Mouse (Mus musculus) kidney, postnatal 0 days (tissue): ENCODE results near the gene Mpg. TPM values are rescaled to one million over a fixed set of nuclear protein-coding genes. Genes with fewer than 3 reads are reported as not detected.

Source experiments
- ATAC-seq: fragments of 200-750 bp; cut with Nextera tagmentation; replicated peaks from 2 replicates; pipeline ENCODE4 v1.8.0; 2017; ENCODE audit warnings: low read depth, moderate number of reproducible peaks, moderate TSS enrichment, moderate library complexity; ENCODE audit not compliant: low FRiP score
- DNase-seq: peaks from one replicate; pipeline ENCODE4 v3.0.0-alpha.2; 2016; ENCODE audit warnings: low spot score
- H3K27ac ChIP-seq: fragments of 300-500 bp; sonication (generic); 2 replicates; pipeline ENCODE4 v1.5.1; 2014; ENCODE audit warnings: mild to moderate bottlenecking
- H3K27me3 ChIP-seq: fragments of 300-500 bp; sonication (generic); 2 replicates; pipeline ENCODE4 v1.6.1; 2014; ENCODE audit warnings: low read length, mixed read lengths; ENCODE audit not compliant: insufficient read depth
- H3K36me3 ChIP-seq: fragments of 300-500 bp; sonication (generic); 2 replicates; pipeline ENCODE4 v1.6.1; 2014; ENCODE audit warnings: low read length, mixed read lengths; ENCODE audit not compliant: insufficient read depth
- H3K4me1 ChIP-seq: fragments of 300-500 bp; sonication (generic); replicated peaks from 2 replicates; pipeline ENCODE4 v1.6.1; 2014; ENCODE audit warnings: antibody characterized with exemption, low read length, mixed read lengths; ENCODE audit not compliant: insufficient read depth
- H3K4me2 ChIP-seq: fragments of 300-500 bp; sonication (generic); 2 replicates; pipeline ENCODE4 v1.6.1; 2014; ENCODE audit warnings: mild to moderate bottlenecking, low read length, moderate library complexity, mixed read lengths
- H3K4me3 ChIP-seq: fragments of 300-500 bp; sonication (generic); replicated peaks from 2 replicates; pipeline ENCODE4 v1.5.1; 2014; ENCODE audit warnings: low read depth, low read length
- H3K9ac ChIP-seq: fragments of 300-500 bp; sonication (generic); 2 replicates; pipeline ENCODE4 v1.6.1; 2014; ENCODE audit warnings: low read depth, low read length
- H3K9me3 ChIP-seq: fragments of 300-500 bp; sonication (generic); replicated peaks from 2 replicates; pipeline ENCODE4 v1.6.1; 2016; ENCODE audit warnings: low read length, inconsistent platforms, mixed read lengths
- CTCF ChIP-seq: IDR thresholded peaks from 2 replicates; pipeline ENCODE4 v1.5.1; 2016; ENCODE audit warnings: antibody characterized with exemption, low read depth, mild to moderate bottlenecking, moderate library complexity
- WGBS: fragments of 180-500 bp; shearing (Covaris S2); extraction: QIAGEN DNeasy Blood & Tissue Kit; methylation state at CpG from one replicate; pipeline ENCODE4 v1.1.7; 2014; 5-methylcytosine and 5-hydroxymethylcytosine counted together
- polyA plus RNA-seq: library from polyadenylated mRNA; unstranded; fragments of >200 nt; fragmentation: Nextera tagmentation; extraction: Ambion mirVana; gene quantifications from 2 replicates; pipeline ENCODE4 v1.2.1, GENCODE M21; 2015

The Mpg gene
- polyA plus RNA-seq, 1 experiment from 2014 or later, result 33.0 TPM

- Histone ChIP-seq H3K27ac (no peak overlapping the region), H3K9me3 (no peaks in the 10 kb centered on the region), H3K4me2 (no peak overlapping the region), H3K36me3 (peaks cover 21% of the 10 kb centered on the region), H3K4me1 (peaks cover 12% of the 10 kb centered on the region), H3K4me3 (no peak overlapping the region), H3K27me3 (no peaks in the 10 kb centered on the region), H3K9ac (no peak overlapping the region)
- ATAC-seq (no peak), DNase-seq (no peak)
- no peak for TF ChIP-seq CTCF
Observed at GRCm38 (mm10) chr11:32241391-32241790, 15.1 kb downstream of the Mpg start.

GRCm38 (mm10) chr11:32242209-32242608, 15.9 kb downstream of the Mpg start:
- no peaks in the 10 kb centered on the region for H3K27me3 ChIP-seq
- 89% methylated on average over 3 of the region's 3 CpGs for WGBS
- no peak overlapping the region for H3K4me2 ChIP-seq
- DNase-seq (no peak), ATAC-seq (no peak)
- no peaks in the 10 kb centered on the region for H3K9me3 ChIP-seq
- H3K36me3 ChIP-seq, result peaks cover 21% of the 10 kb centered on the region
- peaks cover 12% of the 10 kb centered on the region for H3K4me1 ChIP-seq
- TF ChIP-seq CTCF, result no peak
- H3K9ac ChIP-seq, result no peak overlapping the region
- no peak overlapping the region for H3K4me3 ChIP-seq
- no peak overlapping the region for H3K27ac ChIP-seq

- ATAC-seq, result peak; percentile 52; the same call in 1 of the 2 replicates
- WGBS, result 35% methylated on average over 7 of the region's 7 CpGs
- Histone ChIP-seq H3K27ac (peak overlapping the region; percentile 77), H3K4me2 (0 out of 2 replicates have a peak overlapping the region, but pooled peaks have one; percentile 10), H3K9ac (no peak overlapping the region), H3K4me3 (no peak overlapping the region), H3K27me3 (no peaks in the 10 kb centered on the region), H3K4me1 (peaks cover 12% of the 10 kb centered on the region), H3K9me3 (no peaks in the 10 kb centered on the region), H3K36me3 (peaks cover 21% of the 10 kb centered on the region)
- peak; percentile 87 for DNase-seq
- TF ChIP-seq CTCF, result no peak
Observed at GRCm38 (mm10) chr11:32243205-32243955, 17.1 kb downstream of the Mpg start.

GRCm38 (mm10) chr11:32244064-32244463, 17.8 kb downstream of the Mpg start:
- Histone ChIP-seq H3K27me3 (no peaks in the 10 kb centered on the region), H3K4me3 (no peak overlapping the region), H3K4me2 (0 out of 2 replicates have a peak overlapping the region, but pooled peaks have one; percentile 10), H3K4me1 (peaks cover 12% of the 10 kb centered on the region), H3K36me3 (peaks cover 21% of the 10 kb centered on the region), H3K9ac (no peak overlapping the region), H3K9me3 (no peaks in the 10 kb centered on the region), H3K27ac (peak overlapping the region; percentile 77)
- no peak for ATAC-seq
- 70% methylated on average over 3 of the region's 3 CpGs for WGBS
- peak; percentile 38 for DNase-seq
- no peak for TF ChIP-seq CTCF

- Histone ChIP-seq H3K4me3 (no peak overlapping the region), H3K4me2 (no peak overlapping the region), H3K27me3 (no peaks in the 10 kb centered on the region), H3K4me1 (peaks cover 12% of the 10 kb centered on the region), H3K9me3 (no peaks in the 10 kb centered on the region), H3K36me3 (peaks cover 20% of the 10 kb centered on the region), H3K9ac (no peak overlapping the region), H3K27ac (peak overlapping the region; percentile 77)
- no peak for TF ChIP-seq CTCF
- no peak for DNase-seq
- WGBS, result 80% methylated on average over 1 of the region's 1 CpGs
- ATAC-seq, result no peak
Observed at GRCm38 (mm10) chr11:32244617-32245016, 18.3 kb downstream of the Mpg start.

GRCm38 (mm10) chr11:32245614-32246013, 19.3 kb downstream of the Mpg start:
- TF ChIP-seq CTCF, result no peak
- no peaks in the 10 kb centered on the region for H3K9me3 ChIP-seq
- H3K4me1 ChIP-seq, result peaks cover 12% of the 10 kb centered on the region
- no peak overlapping the region for H3K27ac ChIP-seq
- DNase-seq, result no peak
- 94% methylated on average over 6 of the region's 6 CpGs for WGBS
- ATAC-seq, result no peak
- H3K36me3 ChIP-seq, result peaks cover 20% of the 10 kb centered on the region
- H3K4me2 ChIP-seq, result no peak overlapping the region
- no peaks in the 10 kb centered on the region for H3K27me3 ChIP-seq
- no peak overlapping the region for H3K9ac ChIP-seq
- H3K4me3 ChIP-seq, result no peak overlapping the region
